Mouse (Mus musculus) intestine, embryonic 14.5 days (tissue): ENCODE data around the gene Oard1. TPM values are rescaled to one million over a fixed set of nuclear protein-coding genes. Genes with fewer than 3 reads are reported as not detected.

Source experiments
- ATAC-seq: fragments of 200-750 bp; cut with Nextera tagmentation; replicated peaks from 2 replicates; pipeline ENCODE4 v1.8.0; 2017; ENCODE audit warnings: low read depth, moderate number of reproducible peaks, moderate TSS enrichment, moderate library complexity; ENCODE audit not compliant: low FRiP score, low TSS enrichment
- DNase-seq: peaks from one replicate; pipeline ENCODE4 v3.0.0-alpha.2; 2018; ENCODE audit warnings: low spot score
- H3K27ac ChIP-seq: fragments of 300-500 bp; sonication (generic); 2 replicates; pipeline ENCODE4 v1.5.1; 2014; ENCODE audit warnings: low read depth, mild to moderate bottlenecking, control low read depth
- H3K27me3 ChIP-seq: fragments of 300-500 bp; sonication (generic); replicated peaks from 2 replicates; pipeline ENCODE4 v1.6.1; 2014; ENCODE audit warnings: low read length, control low read depth; ENCODE audit not compliant: control insufficient read depth, insufficient read depth
- H3K36me3 ChIP-seq: fragments of 300-500 bp; sonication (generic); 2 replicates; pipeline ENCODE4 v1.6.1; 2014; ENCODE audit warnings: low read length, control low read depth; ENCODE audit not compliant: control insufficient read depth, insufficient read depth
- H3K4me1 ChIP-seq: fragments of 300-500 bp; sonication (generic); replicated peaks from 2 replicates; pipeline ENCODE4 v1.6.1; 2014; ENCODE audit warnings: low read length, control low read depth, mixed read lengths; ENCODE audit not compliant: control insufficient read depth, insufficient read depth
- H3K4me2 ChIP-seq: fragments of 300-500 bp; sonication (generic); 2 replicates; pipeline ENCODE4 v1.6.1; 2014; ENCODE audit warnings: low read length
- H3K4me3 ChIP-seq: fragments of 300-500 bp; sonication (generic); 2 replicates; pipeline ENCODE4 v1.5.1; 2014; ENCODE audit warnings: low read depth, low read length, control low read depth, mixed read lengths
- H3K9ac ChIP-seq: fragments of 300-500 bp; sonication (generic); 2 replicates; pipeline ENCODE4 v1.6.1; 2014; ENCODE audit warnings: mild to moderate bottlenecking, low read length
- H3K9me3 ChIP-seq: fragments of 300-500 bp; sonication (generic); 2 replicates; pipeline ENCODE4 v1.6.1; 2016; ENCODE audit warnings: low read length, control low read depth; ENCODE audit not compliant: control insufficient read depth
- WGBS: fragments of 180-500 bp; shearing (Covaris S2); extraction: QIAGEN DNeasy Blood & Tissue Kit; methylation state at CpG from one replicate; pipeline ENCODE4 v1.1.7; 2014; 5-methylcytosine and 5-hydroxymethylcytosine counted together
- polyA plus RNA-seq: library from polyadenylated mRNA; unstranded; fragments of >200 nt; fragmentation: Nextera tagmentation; extraction: Ambion mirVana; gene quantifications from 2 replicates; pipeline ENCODE4 v1.2.1, GENCODE M21; 2014

Oard1 gene
- polyA plus RNA-seq, 1 experiment from 2014 or later: 72.4 TPM

DNA sequence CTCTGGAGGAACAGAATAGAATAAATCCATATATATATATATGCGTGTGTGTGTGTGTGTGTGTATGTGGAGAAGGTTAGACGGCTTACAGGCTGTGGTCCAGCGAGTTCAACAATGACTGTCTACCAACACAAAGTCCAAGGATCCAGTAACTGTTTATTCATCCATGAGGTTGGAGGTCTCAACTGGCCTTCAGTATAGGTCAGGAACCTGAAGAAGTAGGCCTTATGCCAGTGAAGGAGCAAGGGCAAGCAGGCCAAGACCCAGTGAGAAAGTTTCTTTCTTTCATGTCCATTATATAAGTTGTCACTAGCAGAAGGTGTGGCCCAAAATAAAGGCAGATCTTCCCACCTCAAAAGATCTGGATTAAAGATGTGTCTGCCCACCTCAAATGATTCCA, 7.1 kb upstream of the Oard1 start:
- DNase-seq: no peak
- WGBS: 93% methylated on average over 3 of the region's 3 CpGs

DNA sequence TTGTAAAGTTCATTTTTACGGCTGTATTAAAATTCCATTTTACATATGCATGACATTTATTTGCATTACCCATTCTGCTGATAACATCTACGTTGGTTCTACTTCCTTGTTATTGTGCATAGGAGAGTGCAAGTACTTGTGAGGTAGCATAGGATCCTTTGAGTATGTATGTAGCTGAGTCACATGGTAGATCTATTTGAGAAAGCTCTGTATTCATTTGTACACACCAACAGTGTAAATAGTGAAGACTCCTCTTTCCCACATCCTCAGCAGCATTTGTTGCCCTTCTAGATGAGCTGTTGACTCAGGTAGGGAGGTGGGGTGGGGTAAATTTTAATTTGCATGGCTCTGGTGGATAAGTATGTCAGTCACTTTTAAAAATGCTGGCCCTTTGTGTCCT, 6.0 kb upstream of the Oard1 start:
- peaks cover 18% of the 10 kb centered on the region for H3K36me3 ChIP-seq
- no peak for DNase-seq
- no peak overlapping the region for H3K27ac ChIP-seq

More for the DNA sequence above, 7.1 kb upstream of the Oard1 start:
- H3K9me3 ChIP-seq: no peaks in the 10 kb centered on the region
- peaks cover 12% of the 10 kb centered on the region for H3K4me1 ChIP-seq
- H3K36me3 ChIP-seq: peaks cover 29% of the 10 kb centered on the region
- no peak overlapping the region for H3K27ac ChIP-seq
- no peaks in the 10 kb centered on the region for H3K27me3 ChIP-seq
- no peak for ATAC-seq
- no peak overlapping the region for H3K4me2 ChIP-seq
- no peak overlapping the region for H3K9ac ChIP-seq
- H3K4me3 ChIP-seq: no peak overlapping the region

DNA sequence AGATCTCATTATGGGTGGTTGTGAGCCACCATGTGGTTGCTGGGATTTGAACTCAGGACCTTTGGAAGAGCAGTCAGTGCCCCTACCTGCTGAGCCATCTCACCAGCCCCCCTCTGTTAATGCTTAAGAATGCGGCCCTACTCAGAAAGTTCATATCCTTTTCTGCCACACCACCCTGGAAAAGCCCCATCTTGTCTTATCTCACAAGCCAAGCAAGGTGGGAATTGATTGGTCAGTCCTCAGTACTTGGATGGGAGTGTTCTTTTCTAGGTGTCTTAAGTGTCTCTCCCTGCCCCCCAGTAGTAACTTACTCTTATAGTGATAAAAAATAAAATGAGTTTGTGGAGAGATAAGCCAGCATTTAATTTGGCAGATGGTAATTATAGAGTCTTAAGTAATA, 5.1 kb upstream of the Oard1 start:
- Histone ChIP-seq H3K9me3 (no peaks in the 10 kb centered on the region), H3K27me3 (no peaks in the 10 kb centered on the region), H3K36me3 (peaks cover 9% of the 10 kb centered on the region), H3K27ac (no peak overlapping the region), H3K4me3 (no peak overlapping the region), H3K9ac (no peak overlapping the region), H3K4me2 (no peak overlapping the region), H3K4me1 (peaks cover 15% of the 10 kb centered on the region)
- DNase-seq (no peak), ATAC-seq (no peak)
- 73% methylated on average over 1 of the region's 1 CpGs for WGBS

More for the DNA sequence above, 6.0 kb upstream of the Oard1 start:
- no peak for ATAC-seq
- peaks cover 15% of the 10 kb centered on the region for H3K4me1 ChIP-seq
- H3K9me3 ChIP-seq: no peaks in the 10 kb centered on the region
- no peak overlapping the region for H3K4me2 ChIP-seq
- H3K9ac ChIP-seq: no peak overlapping the region
- H3K27me3 ChIP-seq: no peaks in the 10 kb centered on the region
- H3K4me3 ChIP-seq: no peak overlapping the region
- WGBS: 83% methylated on average over 2 of the region's 2 CpGs

DNA sequence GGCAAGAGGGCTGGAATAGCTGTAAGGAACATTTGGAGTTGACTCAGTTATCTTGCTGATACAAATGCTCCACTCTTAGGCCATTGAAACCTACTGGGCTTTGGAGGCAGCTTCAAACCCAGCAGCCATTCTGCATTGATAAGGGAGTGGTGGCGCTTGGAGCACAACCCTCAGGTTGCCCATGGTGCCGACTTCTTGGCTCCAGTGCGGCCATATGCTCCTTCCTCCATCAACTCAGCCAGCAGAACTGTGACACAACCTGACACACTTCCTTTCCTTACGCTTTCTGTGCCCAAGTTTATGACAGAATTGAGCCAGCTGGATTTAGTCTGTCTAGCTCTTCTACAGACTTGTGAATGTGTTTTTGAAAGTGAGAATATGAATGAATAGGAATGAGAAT, 2.7 kb upstream of the Oard1 start:
- ATAC-seq (no peak), DNase-seq (no peak)
- 83% methylated on average over 4 of the region's 4 CpGs for WGBS
- Histone ChIP-seq H3K9me3 (no peaks in the 10 kb centered on the region), H3K4me3 (no peak overlapping the region), H3K36me3 (peaks cover 2% of the 10 kb centered on the region; the same call in 1 of the 2 replicates), H3K27me3 (no peaks in the 10 kb centered on the region), H3K9ac (no peak overlapping the region), H3K27ac (no peak overlapping the region), H3K4me2 (no peak overlapping the region), H3K4me1 (peaks cover 17% of the 10 kb centered on the region; the same call in 1 of the 2 replicates)

DNA sequence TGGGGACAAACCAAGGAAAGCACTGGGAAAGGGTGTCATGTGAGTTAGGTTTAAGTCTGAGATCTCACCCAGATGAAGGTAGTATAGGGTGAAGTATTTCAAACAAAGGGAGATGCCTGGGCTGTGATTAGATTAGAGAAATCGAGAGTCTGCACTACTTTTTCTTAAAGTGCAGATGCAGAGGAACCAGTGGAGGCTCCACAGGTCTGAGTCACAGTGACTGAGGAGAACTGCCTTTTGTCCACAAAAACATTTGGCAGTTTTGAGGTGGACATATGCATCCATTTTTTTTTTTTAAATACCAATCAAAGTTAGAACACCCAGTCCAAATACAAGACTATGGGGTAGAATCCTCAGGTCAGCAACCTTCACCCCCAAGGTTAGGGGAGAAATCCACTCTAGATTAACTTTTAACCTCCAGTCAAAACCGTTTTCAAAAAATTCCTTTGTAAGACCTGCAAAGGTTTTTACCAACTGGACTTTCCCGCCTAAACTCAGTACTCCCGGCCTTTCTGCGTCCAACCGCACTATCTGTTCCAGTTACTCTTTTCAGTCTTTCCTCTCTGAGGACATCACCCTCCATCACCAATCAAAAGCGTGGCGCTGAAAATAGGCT, 1.8 kb upstream of the Oard1 start:
- H3K36me3 ChIP-seq: peaks cover 10% of the 10 kb centered on the region; the same call in 1 of the 2 replicates
- H3K4me3 ChIP-seq: peak overlapping the region; percentile 94
- peaks cover 17% of the 10 kb centered on the region; the same call in 1 of the 2 replicates for H3K4me1 ChIP-seq
- H3K27me3 ChIP-seq: no peaks in the 10 kb centered on the region
- no peaks in the 10 kb centered on the region for H3K9me3 ChIP-seq
- no peak for ATAC-seq
- 4% methylated on average over 8 of the region's 8 CpGs for WGBS
- no peak for DNase-seq
- peak overlapping the region; percentile 100 for H3K27ac ChIP-seq
- H3K4me2 ChIP-seq: peak overlapping the region; percentile 55
- peak overlapping the region; percentile 100 for H3K9ac ChIP-seq

DNA sequence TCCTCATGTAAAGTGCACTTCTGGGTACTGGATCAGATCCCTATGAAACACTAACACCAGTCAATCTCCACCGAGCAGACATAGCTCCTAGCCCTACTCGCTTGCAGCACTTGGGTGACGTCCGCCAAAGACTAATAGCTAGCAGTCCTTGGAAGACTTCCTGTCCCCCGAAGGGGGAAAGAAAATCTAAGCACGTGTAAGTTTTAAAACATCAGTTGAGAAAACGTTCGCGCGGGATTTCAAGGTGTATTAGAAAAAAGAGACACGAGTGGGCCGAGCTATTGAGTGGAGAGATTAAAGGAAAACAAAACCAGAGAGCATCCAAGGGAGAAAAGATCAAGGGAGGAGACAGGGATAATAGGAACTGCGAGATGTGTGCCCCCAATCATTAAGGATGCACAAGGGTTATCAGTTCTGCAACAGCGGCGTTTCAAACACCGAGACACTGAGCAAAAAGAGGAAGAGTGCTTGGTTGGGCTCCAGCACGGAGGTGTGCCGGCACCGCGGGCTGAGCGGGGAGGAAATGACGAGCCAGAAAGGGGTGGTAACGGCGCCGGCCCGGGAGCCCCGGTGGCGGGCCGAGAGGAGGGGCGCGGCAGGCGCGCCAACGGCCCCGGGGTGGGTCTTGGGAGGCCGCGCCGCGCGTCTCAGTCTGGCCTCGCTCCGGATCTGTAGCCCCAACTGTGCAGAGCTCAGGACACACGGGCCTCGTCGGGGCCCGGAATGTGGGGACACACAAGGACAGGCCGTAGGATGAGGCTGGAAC, 1.1 kb upstream of the Oard1 start:
- peaks cover 14% of the 10 kb centered on the region for H3K36me3 ChIP-seq
- peak; percentile 50 for ATAC-seq
- DNase-seq: peak; percentile 85
- peak overlapping the region; percentile 100 for H3K9ac ChIP-seq
- H3K4me2 ChIP-seq: peak overlapping the region; percentile 55
- WGBS: under 1% methylated on average over 46 of the region's 47 CpGs
- H3K27ac ChIP-seq: peak overlapping the region; percentile 100
- peak overlapping the region; percentile 94 for H3K4me3 ChIP-seq
- no peaks in the 10 kb centered on the region for H3K9me3 ChIP-seq
- H3K4me1 ChIP-seq: peaks cover 17% of the 10 kb centered on the region; the same call in 1 of the 2 replicates
- no peaks in the 10 kb centered on the region for H3K27me3 ChIP-seq

DNA sequence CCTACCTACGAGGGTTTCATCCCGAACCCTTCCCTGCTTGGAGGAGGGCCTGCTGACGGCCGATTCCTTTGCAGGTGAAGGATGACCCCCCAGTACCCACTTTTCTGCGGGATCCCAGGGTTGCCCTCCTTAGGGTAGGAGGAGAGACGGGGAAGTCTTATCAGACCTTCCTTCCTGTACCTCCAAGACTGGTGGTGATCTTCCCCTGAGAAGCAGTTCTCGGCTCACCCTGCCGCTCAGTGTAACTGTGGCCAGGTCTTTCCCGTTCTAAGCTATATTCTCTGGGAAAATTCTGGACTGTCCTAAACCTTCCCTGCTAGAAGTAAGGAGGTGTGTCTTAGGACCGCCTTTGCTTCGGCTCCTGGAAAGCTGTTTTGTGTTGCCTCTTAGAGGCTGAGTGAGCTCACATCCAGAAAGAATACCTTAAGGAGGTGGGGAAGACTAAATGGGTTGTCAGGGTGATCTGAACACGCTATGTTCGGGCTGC, 528 bp downstream of the Oard1 start:
- H3K27ac ChIP-seq: peak overlapping the region; percentile 98
- peak overlapping the region; percentile 94 for H3K4me3 ChIP-seq
- H3K4me1 ChIP-seq: peaks cover 17% of the 10 kb centered on the region; the same call in 1 of the 2 replicates
- H3K9ac ChIP-seq: peak overlapping the region; percentile 83
- ATAC-seq (peak; percentile 29), DNase-seq (no peak)
- H3K27me3 ChIP-seq: no peaks in the 10 kb centered on the region
- H3K36me3 ChIP-seq: peaks cover 30% of the 10 kb centered on the region
- under 1% methylated on average over 13 of the region's 13 CpGs for WGBS
- H3K9me3 ChIP-seq: no peaks in the 10 kb centered on the region
- H3K4me2 ChIP-seq: peak overlapping the region; percentile 92

DNA sequence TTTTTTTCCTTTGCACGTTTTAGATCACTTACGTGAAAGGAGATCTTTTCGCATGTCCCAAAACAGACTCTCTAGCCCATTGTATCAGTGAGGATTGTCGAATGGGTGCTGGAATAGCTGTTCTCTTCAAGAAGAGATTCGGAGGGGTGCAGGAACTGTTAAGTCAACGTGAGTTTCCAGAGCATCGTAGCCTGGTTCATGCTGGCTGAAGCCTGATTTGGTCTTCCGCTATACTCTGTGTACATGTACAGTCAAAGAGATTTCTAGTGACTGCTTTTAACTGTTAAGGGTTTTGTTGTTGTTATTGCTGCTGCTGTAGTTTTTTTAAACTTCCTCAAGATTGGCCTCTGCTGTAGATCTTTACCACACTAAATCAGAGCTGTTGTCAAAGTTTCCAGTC, 1.4 kb downstream of the Oard1 start:
- Histone ChIP-seq H3K36me3 (peaks cover 39% of the 10 kb centered on the region), H3K9ac (peak overlapping the region; percentile 83), H3K4me2 (peak overlapping the region; percentile 92), H3K9me3 (no peaks in the 10 kb centered on the region), H3K27me3 (no peaks in the 10 kb centered on the region), H3K4me3 (peak overlapping the region; percentile 94), H3K27ac (peak overlapping the region; percentile 98), H3K4me1 (peaks cover 17% of the 10 kb centered on the region; the same call in 1 of the 2 replicates)
- WGBS: 36% methylated on average over 8 of the region's 8 CpGs
- no peak for DNase-seq
- ATAC-seq: no peak
